Comparison of ENCODE assay signal across 1 mouse cellular context in genomic region chr16:32246952-32247370, GRCm38 (mm10).
TF ChIP-seq lines count a peak whose summit lies in the region.

Gene Fbxo45 (minus strand): TSS chr16:32247158.
Gene Wdr53 (plus strand): TSS chr16:32247227.

TF ChIP-seq in MEL, 35 proteins besides CTCF, POLR2A, EP300 and RAD21 (continued from another document):
- TF ChIP-seq MAZ (IDR thresholded peaks at IDR 0.05; ENCODE audit: low read depth, low read length) (0 out of 2 replicates have a peak, but pooled peaks have one; percentile 20), HCFC1 (IDR thresholded peaks at IDR 0.05; ENCODE audit: low read depth, low read length) (peak; percentile 95), USF2 (IDR thresholded peaks at IDR 0.05; ENCODE audit: borderline replicate concordance in 1 of 2, insufficient read depth in 1 of 2, low read depth in 1 of 2, low read length in 2 of 2) (no peak), MYC (IDR thresholded peaks at IDR 0.05; ENCODE audit: low read depth, low read length) (no peak), TBP (IDR thresholded peaks at IDR 0.05; ENCODE audit: low read depth, low read length) (no peak; the same call in 1 of the 2 replicates), SIN3A (IDR thresholded peaks at IDR 0.05; ENCODE audit: low read length) (peak; percentile 93), CHD1 (IDR thresholded peaks at IDR 0.05; ENCODE audit: low read depth, low read length) (no peak), E2F4 (IDR thresholded peaks at IDR 0.05; ENCODE audit: borderline replicate concordance, low read depth, low read length) (peak; percentile 72; the same call in 1 of the 2 replicates), GATA1 (IDR thresholded peaks at IDR 0.05; ENCODE audit: low read depth, low read length) (no peak), MXI1 (IDR thresholded peaks at IDR 0.05; ENCODE audit: low read depth, low read length) (peak; percentile 91), UBTF (IDR thresholded peaks at IDR 0.05; ENCODE audit: borderline replicate concordance, insufficient read depth, low read depth, low read length) (peak; percentile 99)
TF ChIP-seq in MEL: peak in this region for 13.
